Mouse (Mus musculus) right cerebral cortex, postnatal 10 days (tissue): ENCODE data around the gene Gcnt3.

Experiments used
- DNase-seq, 2 experiments: peaks; one replicate each; pipeline ENCODE4 v3.0.0; 2021; ENCODE audit warnings: low spot score in 2 of 2

Gcnt3 gene

DNA sequence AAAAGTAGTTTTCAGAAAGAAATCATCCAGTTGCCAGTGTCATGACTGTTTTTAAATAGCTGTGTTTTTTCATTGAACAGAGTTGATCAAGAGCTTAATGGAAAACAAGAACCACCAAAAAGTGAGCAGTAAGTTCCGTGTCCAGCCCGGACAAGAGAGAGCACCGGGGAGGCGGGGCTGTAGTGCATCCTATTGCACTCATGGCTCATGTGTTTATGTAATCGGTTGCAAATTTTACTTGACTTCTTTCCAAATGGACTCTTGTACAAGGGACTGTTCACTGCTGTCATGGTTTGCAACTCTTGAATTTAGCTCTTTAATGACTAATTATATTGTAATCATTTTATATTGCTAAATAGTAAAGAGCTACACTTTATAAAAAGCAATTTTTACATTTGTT is 30.9 kb downstream of the Gcnt3 start:
- no peak for DNase-seq

DNA sequence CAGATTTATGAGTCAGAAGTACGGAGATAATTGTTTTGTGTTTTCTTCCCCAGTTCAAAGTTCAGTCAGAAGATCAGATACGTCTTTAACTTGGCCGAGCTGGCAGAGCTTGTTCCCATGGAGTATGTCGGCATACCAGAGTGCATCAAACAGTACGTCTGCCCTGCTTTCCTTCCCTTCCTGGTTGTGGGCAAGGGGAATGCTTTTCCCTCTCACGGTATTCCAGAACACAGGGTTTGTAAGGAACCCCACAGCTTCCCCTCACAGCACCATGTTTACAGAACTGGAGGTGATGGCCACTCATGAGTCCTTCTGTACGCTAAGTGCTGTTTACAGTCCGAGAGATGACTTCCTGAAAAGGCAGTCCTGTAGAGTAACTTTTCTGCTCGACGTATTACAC is 34.4 kb downstream of the Gcnt3 start:
- DNase-seq: no peak

DNA sequence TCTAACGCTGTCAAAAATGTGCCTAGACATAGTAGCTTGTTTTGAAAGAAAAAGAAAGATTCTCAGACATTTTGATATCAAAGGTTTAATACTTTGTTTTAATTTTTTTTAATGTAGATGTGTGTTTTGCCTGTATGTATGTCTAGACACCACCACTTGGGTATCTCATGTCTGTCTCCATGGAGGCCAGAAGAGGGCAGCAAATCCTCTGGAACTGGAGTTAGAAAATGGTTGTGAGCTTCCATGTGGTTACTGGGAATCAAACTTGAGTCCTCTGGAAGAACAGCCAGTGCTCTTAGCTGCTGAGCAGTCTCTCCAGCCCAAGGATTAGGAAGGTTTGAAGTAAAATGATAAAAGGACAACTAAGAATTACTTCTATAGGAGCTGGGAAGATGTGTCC is 38.6 kb downstream of the Gcnt3 start:
- no peak for DNase-seq

DNA sequence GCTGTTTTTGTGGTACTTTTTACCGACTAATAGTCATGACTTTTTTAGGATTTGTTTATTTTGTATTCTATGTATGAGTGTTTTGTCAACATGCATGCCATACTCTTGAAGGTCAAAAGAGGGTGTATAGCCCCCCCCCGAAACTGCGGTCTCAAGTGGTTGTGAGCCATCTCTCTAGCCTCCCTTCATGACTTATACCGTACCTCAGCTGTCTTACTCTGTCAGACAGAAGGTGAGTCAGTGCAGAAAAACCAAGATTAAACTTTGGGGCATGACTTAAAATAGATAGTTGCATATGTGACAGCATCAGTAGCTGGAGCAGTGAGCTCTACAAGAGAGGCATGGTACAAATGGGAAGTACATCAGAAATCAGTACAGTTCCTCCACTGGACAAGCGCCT is 43.3 kb downstream of the Gcnt3 start:
- no peak for DNase-seq

DNA sequence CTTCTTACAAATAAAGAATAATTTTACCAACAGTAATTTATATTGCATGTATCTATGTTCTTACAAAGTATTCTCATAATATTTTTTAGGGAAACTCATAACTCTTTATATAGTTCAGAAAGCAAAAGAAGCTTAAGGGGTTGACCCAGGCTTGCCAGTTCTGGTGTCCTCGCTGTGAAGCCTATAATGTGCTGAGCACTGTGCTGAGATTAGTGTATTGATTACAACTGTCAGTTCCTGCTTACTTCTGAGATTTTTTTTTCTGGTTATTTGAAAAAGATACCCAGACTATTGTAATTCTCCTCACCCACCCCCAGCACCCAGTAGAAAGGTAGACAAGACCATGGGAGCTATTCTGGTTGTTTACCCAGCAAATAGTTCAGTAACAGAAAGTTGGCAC is 44.4 kb downstream of the Gcnt3 start:
- no peak for DNase-seq

DNA sequence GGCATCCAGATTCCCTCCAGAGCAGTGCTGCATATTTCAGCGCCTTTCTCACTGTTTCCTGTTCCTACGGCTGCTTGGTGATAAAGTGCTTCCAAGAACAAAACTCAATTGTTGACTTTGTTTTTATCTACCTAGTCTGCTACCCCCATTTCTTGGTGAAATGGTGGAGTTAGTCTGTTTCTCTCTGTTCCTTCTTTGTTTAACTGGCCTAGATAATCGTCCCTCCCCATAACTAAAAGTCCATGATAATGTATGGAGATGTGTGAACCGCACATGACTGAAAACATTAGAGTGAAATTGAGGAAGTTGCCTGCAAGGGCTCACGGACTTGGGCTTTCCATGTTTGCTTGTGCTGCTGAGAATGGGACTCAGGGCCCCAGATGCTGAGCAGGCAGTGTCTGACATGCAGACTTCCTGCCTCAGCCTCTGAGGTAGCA is 45.0 kb downstream of the Gcnt3 start:
- no peak for DNase-seq

DNA sequence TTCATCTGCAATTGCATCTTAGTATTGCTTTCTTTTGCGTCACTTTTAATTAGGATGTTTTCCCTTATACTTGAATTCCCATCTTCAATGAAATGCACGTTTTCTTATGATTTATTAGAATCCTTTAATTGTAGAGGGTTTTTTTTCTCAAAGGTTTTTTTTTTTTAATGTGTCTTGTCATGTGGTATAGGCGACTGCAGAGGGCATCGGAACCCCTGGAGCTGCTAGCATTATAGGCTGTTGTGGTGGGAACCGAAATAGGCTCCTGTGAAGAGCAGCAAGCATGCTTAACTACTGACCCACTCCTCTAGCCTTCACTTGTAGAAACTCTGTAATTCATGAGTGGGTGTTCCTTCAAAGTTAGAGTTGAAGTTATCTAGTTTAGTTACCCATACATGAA is 47.5 kb downstream of the Gcnt3 start:
- DNase-seq: no peak

DNA sequence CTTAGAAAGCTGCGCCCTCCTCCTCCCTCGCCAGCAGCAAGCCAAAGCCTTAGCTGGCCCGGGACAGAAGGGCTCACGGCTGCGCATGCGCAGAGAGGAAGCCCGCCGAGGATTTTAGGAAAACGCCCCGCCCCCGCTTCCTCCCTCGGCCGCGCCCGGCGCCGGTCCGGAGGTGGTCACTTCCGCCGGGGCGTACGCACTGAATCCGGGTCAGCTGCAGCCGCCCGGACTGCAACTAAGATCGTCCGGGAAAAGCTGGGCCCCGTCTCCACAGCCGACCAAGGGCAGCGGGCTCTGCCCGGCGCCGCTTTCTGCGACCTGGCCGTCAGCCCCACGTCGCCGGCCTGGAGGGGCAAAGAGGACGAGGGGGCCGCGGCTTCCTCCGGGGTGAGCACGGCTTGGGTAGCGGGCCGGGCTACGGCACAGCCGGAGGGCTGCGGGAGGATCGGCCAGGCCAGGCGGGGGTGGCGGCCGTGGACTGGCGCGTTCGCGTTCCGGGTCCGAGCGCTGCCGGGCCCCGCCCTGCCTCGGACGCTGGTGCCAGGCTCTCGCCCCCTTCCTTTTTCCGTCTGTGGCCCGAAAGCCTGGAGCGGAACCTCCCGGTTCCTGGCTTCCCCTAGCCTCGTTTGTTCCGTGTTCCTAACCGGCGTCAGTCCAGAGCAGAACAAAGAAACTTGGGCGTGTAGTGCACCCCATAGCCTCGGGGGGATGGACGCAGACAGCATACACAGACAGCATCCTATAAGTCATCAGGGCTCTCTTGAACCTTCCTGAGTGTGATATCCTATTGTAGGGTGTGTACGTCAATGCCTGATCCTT is 48.4 kb downstream of the Gcnt3 start, which contains the start of gene Bnip2:
Gene Bnip2 (plus strand): TSS at position 164 of the 819 bp plus-strand sequence.
- DNase-seq: peak; percentile 93 to 95

DNA sequence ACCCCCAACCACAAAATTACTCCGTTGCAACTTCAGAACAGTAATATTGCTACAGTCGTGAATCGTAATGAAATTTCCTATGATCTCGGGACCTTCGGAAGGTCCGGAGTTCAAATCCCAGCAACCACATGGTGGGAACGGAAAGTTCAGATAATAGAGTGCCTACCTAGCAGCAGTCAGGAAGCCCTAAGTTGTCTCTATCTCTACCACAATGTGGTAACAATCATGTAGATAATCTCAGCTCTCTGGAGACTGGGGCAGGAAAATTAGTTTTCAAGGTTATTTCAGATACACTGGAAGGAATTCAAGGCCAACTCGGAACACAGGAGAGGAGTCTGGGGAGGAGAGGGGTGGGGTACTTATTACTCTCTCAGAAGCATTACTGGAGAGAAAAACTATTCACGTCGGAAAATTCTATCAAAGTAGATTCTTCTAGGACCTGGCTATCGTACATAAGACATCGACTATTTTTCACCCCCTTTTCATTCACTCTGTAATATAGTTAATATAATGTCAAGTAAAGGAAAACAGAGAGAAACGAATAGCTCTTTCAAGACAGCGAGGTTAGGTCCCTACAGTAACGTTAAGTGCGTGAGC is 49.1 kb downstream of the Gcnt3 start:
- DNase-seq: no peak

DNA sequence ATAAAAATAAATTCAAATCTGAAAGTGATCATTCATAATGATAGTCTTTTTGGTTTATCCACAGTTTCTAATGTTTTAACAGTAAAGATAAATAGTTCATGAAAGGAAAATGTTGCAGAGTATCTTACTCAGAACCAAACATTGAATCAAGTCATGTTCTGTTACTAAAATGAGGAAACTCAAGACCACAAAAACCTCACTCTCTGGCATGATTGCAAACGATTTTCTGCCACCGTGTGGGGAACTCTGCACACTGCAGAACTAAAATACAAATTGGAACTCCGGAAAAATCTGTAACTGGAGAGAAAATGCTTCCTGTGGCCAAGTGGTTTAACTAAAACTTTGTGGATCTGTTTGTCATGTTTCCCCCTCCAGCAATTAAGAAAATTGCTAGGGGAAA is 50.3 kb downstream of the Gcnt3 start:
- DNase-seq: peak; percentile 79 to 83

DNA sequence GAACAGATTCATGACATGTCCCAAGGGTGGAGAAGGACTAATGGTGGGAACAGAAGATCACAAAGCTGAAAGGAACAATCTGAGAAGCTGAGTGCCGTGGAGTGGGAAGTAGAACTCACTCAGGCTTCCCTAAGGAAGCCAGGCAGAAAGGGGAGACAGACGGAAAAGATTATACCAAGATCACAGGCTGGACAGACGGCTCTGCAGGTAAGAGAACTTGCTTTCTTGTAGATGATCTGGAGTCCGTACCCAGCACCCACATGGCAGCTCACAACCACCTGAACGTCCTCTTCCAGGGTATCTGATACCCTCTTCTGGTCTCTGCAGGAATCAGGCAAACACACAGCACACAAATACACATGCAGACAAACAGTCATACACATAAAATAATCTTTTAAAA is 51.3 kb downstream of the Gcnt3 start:
- no peak for DNase-seq

DNA sequence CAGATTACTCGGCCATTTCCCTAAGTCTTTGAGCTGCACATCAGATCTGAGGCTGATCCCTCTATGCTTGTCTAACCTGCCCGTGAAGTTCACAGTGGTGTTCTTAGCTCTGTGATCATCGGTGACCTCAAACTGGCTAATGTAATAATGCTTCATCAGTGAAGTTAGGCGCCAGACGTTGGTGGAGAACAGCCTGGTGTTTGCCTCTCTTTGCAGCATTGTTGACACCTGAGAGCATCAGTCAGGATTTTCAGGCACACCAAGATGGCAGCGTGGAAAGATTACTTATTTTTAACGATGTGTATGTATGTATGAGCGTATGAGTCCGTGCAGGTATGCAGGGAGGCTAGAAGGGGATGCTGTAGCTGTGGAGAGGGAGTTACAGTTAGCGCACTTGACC is 51.8 kb downstream of the Gcnt3 start:
- no peak for DNase-seq

DNA sequence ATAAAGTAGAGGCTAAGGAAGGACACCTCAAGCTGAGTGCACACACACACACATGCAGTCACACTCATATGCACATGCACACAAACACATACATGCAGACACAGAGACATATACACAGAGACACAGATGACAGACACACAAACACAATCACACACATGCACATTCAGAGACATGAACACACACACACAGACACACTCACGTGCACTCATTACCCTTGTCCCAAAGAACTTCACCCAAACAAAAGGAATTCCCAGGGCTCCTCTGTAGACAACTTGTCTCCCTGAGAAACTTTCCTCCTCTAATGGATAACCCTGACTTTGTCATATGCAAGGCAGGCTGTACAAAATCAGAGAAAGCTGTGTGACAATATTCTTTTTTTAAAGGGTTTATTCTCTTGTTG is 52.4 kb downstream of the Gcnt3 start:
- DNase-seq: no peak
